Mouse (Mus musculus) hindbrain, postnatal 0 days (tissue): Measurements from ENCODE around the gene Mtf2. TPM values are rescaled to one million over a fixed set of nuclear protein-coding genes. Genes with fewer than 3 reads are reported as not detected.
A peak's percentile ranks its signal among the peaks of the same experiment; 100 is the strongest.

Source experiments
- ATAC-seq: fragments of 200-750 bp; cut with Nextera tagmentation; 2 replicates; pipeline ENCODE4 v1.8.0; 2017; ENCODE audit warnings: mild to moderate bottlenecking, moderate TSS enrichment, moderate library complexity
- DNase-seq: peaks from one replicate; pipeline ENCODE4 v3.0.0-alpha.2; 2015; ENCODE audit warnings: low spot score
- H3K27ac ChIP-seq: fragments of 300-500 bp; sonication (generic); 2 replicates; pipeline ENCODE4 v1.5.1; 2014; ENCODE audit warnings: mild to moderate bottlenecking
- H3K27me3 ChIP-seq: fragments of 300-500 bp; sonication (generic); 2 replicates; pipeline ENCODE4 v1.6.1; 2014; ENCODE audit warnings: low read length, mixed read lengths; ENCODE audit not compliant: insufficient read depth
- H3K36me3 ChIP-seq: fragments of 300-500 bp; sonication (generic); 2 replicates; pipeline ENCODE4 v1.6.1; 2014; ENCODE audit warnings: low read length, mixed read lengths; ENCODE audit not compliant: insufficient read depth
- H3K4me1 ChIP-seq: fragments of 300-500 bp; sonication (generic); 2 replicates; pipeline ENCODE4 v1.6.1; 2014; ENCODE audit warnings: antibody characterized with exemption, low read length, mixed read lengths; ENCODE audit not compliant: insufficient read depth
- H3K4me2 ChIP-seq: fragments of 300-500 bp; sonication (generic); 2 replicates; pipeline ENCODE4 v1.6.1; 2014; ENCODE audit warnings: low read depth, mild to moderate bottlenecking, low read length, moderate library complexity, mixed read lengths
- H3K4me3 ChIP-seq: fragments of 300-500 bp; sonication (generic); 2 replicates; pipeline ENCODE4 v1.5.1; 2014; ENCODE audit warnings: low read length
- H3K9ac ChIP-seq: fragments of 300-500 bp; sonication (generic); replicated peaks from 2 replicates; pipeline ENCODE4 v1.6.1; 2014; ENCODE audit warnings: mild to moderate bottlenecking, low read length, moderate library complexity, mixed read lengths
- H3K9me3 ChIP-seq: fragments of 300-500 bp; sonication (generic); 2 replicates; pipeline ENCODE4 v1.6.1; 2016; ENCODE audit warnings: low read length, mixed read lengths
- CTCF ChIP-seq: IDR thresholded peaks from 2 replicates; pipeline ENCODE4 v1.5.1; 2016; ENCODE audit warnings: antibody characterized with exemption, control low read depth, low read depth
- WGBS: fragments of 180-500 bp; shearing (Covaris S2); extraction: QIAGEN DNeasy Blood & Tissue Kit; methylation state at CpG from one replicate; pipeline ENCODE4 v1.1.7; 2014; 5-methylcytosine and 5-hydroxymethylcytosine counted together
- polyA plus RNA-seq: library from polyadenylated mRNA; unstranded; fragments of >200 nt; fragmentation: Nextera tagmentation; extraction: Ambion mirVana; gene quantifications from 2 replicates; pipeline ENCODE4 v1.2.1, GENCODE M21; 2015
- total RNA-seq: library from RNA; depleted of rRNA; stranded (reverse); fragments of >200 nt; gene quantifications from 2 replicates; pipeline ENCODE4 v1.2.3, GENCODE M21; 2014

Mtf2 gene
- total and polyA plus RNA-seq, 2 experiments from 2014 or later = 36.0 to 48.7 TPM

DNA sequence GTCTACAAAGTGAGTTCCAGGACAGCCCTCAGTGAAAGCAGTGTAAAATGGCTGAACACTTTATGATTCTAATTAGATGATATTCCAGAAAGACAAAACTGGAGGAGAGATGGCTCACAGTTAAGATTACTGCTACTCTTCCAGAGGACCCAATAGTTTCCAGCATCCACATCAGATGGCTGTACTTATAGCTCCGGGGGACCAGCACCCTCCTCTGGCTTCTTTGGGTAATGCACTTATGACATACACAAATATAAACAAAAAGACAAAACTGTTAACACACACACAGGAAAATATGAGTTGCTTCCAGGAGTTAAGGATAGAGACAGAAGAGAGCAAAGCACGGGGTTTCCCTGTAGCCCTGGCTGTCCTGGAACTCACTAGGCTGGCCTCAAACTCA, 35.5 kb upstream of the Mtf2 start:
- H3K27me3 ChIP-seq = no peaks in the 10 kb centered on the region
- ATAC-seq = no peak
- no peak overlapping the region for H3K4me3 ChIP-seq
- 85% methylated on average over 2 of the region's 2 CpGs for WGBS
- H3K4me1 ChIP-seq = no peaks in the 10 kb centered on the region
- no peak for DNase-seq
- H3K27ac ChIP-seq = no peak overlapping the region
- no peak overlapping the region for H3K9ac ChIP-seq
- peak; percentile 42 for TF ChIP-seq CTCF
- H3K9me3 ChIP-seq = no peaks in the 10 kb centered on the region
- H3K36me3 ChIP-seq = no peaks in the 10 kb centered on the region
- no peak overlapping the region for H3K4me2 ChIP-seq

DNA sequence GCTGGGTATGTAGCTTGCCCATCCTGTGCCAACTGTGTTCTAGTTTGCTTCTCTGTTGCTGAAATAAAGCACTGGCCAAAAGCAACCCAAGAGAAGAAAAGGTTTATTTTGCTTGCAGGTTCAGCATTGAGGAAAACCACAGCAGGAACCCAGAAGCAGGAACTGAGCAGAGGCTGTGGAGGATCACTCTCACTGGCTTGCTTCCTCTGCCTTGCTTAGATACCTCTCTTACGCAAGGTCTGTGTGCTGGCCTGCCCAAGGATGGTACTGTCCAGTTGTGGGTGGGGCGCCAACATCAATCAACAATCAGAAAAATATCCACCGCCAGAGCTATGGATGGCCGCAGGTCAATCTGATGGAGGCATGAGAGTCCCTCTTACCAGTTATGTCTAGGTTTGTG, 34.2 kb upstream of the Mtf2 start:
- no peak for ATAC-seq
- H3K4me1 ChIP-seq = no peaks in the 10 kb centered on the region
- H3K27ac ChIP-seq = no peak overlapping the region
- WGBS = 95% methylated on average over 4 of the region's 4 CpGs
- no peak overlapping the region for H3K9ac ChIP-seq
- no peak overlapping the region for H3K4me2 ChIP-seq
- no peak for TF ChIP-seq CTCF
- H3K36me3 ChIP-seq = no peaks in the 10 kb centered on the region
- no peaks in the 10 kb centered on the region for H3K9me3 ChIP-seq
- H3K4me3 ChIP-seq = no peak overlapping the region
- no peak for DNase-seq
- no peaks in the 10 kb centered on the region for H3K27me3 ChIP-seq

DNA sequence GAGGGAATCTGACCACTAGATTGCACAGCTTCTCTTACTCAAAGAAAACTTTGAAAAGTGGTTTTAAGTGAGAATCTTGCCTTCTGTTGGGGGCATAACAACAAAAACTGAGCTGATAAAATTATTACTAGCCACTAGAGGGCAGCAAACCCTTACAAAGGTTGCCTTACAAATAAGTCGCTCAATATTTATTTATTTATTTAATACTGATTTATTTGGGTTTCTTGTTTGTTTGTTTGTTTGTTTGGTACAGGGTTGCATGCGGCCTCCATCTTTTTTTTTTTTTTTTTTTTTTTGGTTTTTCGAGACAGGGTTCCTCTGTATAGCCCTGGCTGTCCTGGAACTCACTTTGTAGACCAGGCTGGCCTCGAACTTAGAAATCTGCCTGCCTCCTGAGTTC, 31.3 kb upstream of the Mtf2 start:
- peak; percentile 71 for TF ChIP-seq CTCF
- no peak overlapping the region for H3K4me3 ChIP-seq
- no peaks in the 10 kb centered on the region for H3K4me1 ChIP-seq
- H3K9me3 ChIP-seq = no peaks in the 10 kb centered on the region
- H3K36me3 ChIP-seq = no peaks in the 10 kb centered on the region
- ATAC-seq = no peak
- peak; percentile 89 for DNase-seq
- 38% methylated on average over 3 of the region's 4 CpGs for WGBS
- no peak overlapping the region for H3K27ac ChIP-seq
- H3K4me2 ChIP-seq = no peak overlapping the region
- no peak overlapping the region for H3K9ac ChIP-seq
- H3K27me3 ChIP-seq = no peaks in the 10 kb centered on the region

DNA sequence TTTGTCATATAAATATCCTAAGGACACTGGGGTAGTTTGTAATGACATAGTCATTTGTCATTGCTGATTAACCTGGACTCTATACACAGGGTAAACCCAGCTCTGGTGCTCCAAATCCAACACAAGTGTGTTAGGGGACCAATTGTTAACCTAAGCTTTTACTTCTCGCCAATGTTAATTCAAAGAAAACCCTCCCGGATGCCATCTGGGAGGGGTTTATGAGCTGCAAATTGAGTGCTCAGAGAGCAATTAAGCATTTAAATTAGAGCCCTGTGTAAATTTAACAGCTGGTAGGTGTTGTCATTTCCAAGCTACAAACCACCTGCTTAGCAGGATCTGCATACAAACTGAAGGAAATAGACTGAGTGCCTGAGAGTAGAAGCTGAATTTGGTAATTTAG, 30.0 kb upstream of the Mtf2 start:
- Histone ChIP-seq H3K27me3 (no peaks in the 10 kb centered on the region), H3K36me3 (no peaks in the 10 kb centered on the region), H3K27ac (no peak overlapping the region), H3K4me3 (no peak overlapping the region), H3K4me1 (no peaks in the 10 kb centered on the region), H3K9ac (no peak overlapping the region), H3K4me2 (no peak overlapping the region), H3K9me3 (no peaks in the 10 kb centered on the region)
- ATAC-seq = no peak
- WGBS = 41% methylated on average over 2 of the region's 2 CpGs
- peak; percentile 11 for DNase-seq
- TF ChIP-seq CTCF = no peak

DNA sequence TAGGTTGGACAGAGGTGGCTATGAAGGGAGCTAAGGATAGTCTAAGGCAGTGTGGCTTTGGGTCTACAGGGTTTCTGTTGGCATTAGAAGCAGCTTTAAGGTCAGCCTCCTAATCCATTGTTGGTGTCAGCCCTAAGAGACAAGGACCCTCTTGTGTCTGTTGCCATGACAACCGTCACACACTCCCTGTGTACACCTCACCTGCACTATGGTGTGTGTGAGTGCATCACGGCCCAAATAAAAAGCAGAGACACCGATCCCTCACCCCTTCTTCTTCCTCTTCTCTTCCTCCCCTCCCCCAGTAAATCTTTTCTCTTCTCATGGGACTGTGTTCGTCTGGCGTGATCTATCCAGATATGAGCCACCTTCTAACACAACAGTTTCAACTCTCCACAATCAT, 23.4 kb upstream of the Mtf2 start:
- H3K4me1 ChIP-seq = no peaks in the 10 kb centered on the region
- no peak overlapping the region for H3K4me2 ChIP-seq
- no peak for DNase-seq
- H3K27me3 ChIP-seq = no peaks in the 10 kb centered on the region
- H3K27ac ChIP-seq = no peak overlapping the region
- H3K4me3 ChIP-seq = no peak overlapping the region
- no peak for ATAC-seq
- no peaks in the 10 kb centered on the region for H3K9me3 ChIP-seq
- no peak for TF ChIP-seq CTCF
- whole genome bisulfite sequencing = 82% methylated on average over 5 of the region's 5 CpGs
- H3K36me3 ChIP-seq = no peaks in the 10 kb centered on the region
- no peak overlapping the region for H3K9ac ChIP-seq

DNA sequence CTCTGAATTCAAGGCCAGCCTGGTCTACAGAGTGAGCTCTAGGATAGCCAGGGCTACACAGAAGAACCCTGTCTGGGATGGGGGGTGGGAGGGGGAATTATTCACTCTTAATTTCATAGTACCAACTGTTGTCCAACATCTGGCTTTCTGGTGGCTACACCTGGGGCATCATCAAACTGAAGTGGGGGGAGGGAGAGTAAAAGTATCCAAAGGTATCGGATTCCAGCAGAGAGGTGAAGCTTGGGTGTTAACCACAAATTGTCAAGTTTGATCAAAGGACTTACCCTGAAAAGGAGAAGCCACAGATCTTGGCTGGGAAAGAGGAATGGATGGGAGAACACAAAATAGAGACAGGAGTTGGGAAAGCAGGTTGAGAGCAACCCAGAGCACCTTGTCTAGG, 21.6 kb upstream of the Mtf2 start:
- H3K4me1 ChIP-seq = no peaks in the 10 kb centered on the region
- no peak for TF ChIP-seq CTCF
- no peak overlapping the region for H3K27ac ChIP-seq
- H3K4me2 ChIP-seq = no peak overlapping the region
- no peaks in the 10 kb centered on the region for H3K9me3 ChIP-seq
- DNase-seq (no peak), ATAC-seq (no peak)
- H3K36me3 ChIP-seq = no peaks in the 10 kb centered on the region
- no peak overlapping the region for H3K9ac ChIP-seq
- H3K4me3 ChIP-seq = no peak overlapping the region
- no peaks in the 10 kb centered on the region for H3K27me3 ChIP-seq
- WGBS = 84% methylated on average over 1 of the region's 1 CpGs

DNA sequence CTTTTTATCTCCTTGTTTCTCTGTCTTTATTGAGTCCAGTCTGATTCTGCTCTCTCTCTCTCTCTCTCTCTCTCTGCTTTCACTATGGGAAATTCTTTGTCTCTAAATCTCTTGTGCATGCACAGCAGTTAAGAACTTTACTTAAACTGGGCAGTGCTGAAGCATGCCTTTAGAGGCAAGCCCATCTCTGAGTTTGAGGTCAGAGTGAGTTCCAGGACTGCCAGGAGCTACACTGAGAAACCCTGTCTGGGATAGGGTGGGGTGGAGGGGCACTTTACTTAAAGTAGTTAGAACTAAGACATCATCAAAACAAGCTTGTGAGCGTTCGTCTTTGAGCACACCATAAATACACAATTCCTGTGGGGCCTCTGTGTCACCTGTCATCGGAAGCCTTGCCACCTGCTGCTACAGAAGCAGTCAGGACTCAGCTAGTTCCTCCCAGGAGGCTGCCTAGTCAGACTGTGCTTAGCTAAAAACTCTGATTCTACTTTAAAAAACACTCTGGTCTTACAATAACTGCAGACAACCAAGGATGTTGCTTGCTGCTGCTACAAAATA, 15.7 kb upstream of the Mtf2 start:
- no peak for ATAC-seq
- 8% methylated on average over 3 of the region's 3 CpGs for WGBS
- H3K4me1 ChIP-seq = no peaks in the 10 kb centered on the region

More for the DNA sequence above, 15.7 kb upstream of the Mtf2 start:
- Histone ChIP-seq H3K4me2 (no peak overlapping the region), H3K27ac (no peak overlapping the region), H3K4me3 (no peak overlapping the region), H3K9me3 (no peaks in the 10 kb centered on the region), H3K36me3 (no peaks in the 10 kb centered on the region), H3K27me3 (no peaks in the 10 kb centered on the region), H3K9ac (no peak overlapping the region)
- no peak for TF ChIP-seq CTCF
- DNase-seq = no peak
